Mouse (Mus musculus) stomach, embryonic 16.5 days (tissue): ENCODE measurements at regions not wholly inside any gene's neighbourhood (a gene's known extent, or its start where the extent isn't known, plus 50 kb on each side); places are given as distances from the start of the nearest gene placed in this dataset.

Source experiments
- ATAC-seq: fragments of 200-750 bp; cut with Nextera tagmentation; 2 replicates; pipeline ENCODE4 v1.8.0; 2017; ENCODE audit warnings: moderate number of reproducible peaks, moderate TSS enrichment; ENCODE audit not compliant: insufficient read depth, low FRiP score
- H3K27ac ChIP-seq: fragments of 300-500 bp; sonication (generic); 2 replicates; pipeline ENCODE4 v1.5.1; 2014; ENCODE audit warnings: low read length
- H3K27me3 ChIP-seq: fragments of 300-500 bp; sonication (generic); 2 replicates; pipeline ENCODE4 v1.6.1; 2014; ENCODE audit warnings: low read length, control low read depth, mixed read lengths; ENCODE audit not compliant: control insufficient read depth, insufficient read depth
- H3K36me3 ChIP-seq: fragments of 300-500 bp; sonication (generic); 2 replicates; pipeline ENCODE4 v1.6.1; 2014; ENCODE audit warnings: low read length; ENCODE audit not compliant: control insufficient read depth, insufficient read depth
- H3K4me1 ChIP-seq: fragments of 300-500 bp; sonication (generic); 2 replicates; pipeline ENCODE4 v1.6.1; 2014; ENCODE audit warnings: low read length, control low read depth, mixed read lengths; ENCODE audit not compliant: control insufficient read depth, insufficient read depth
- H3K4me2 ChIP-seq: fragments of 300-500 bp; sonication (generic); 2 replicates; pipeline ENCODE4 v1.6.1; 2014; ENCODE audit warnings: low read depth, low read length, mixed read lengths
- H3K4me3 ChIP-seq: fragments of 300-500 bp; sonication (generic); replicated peaks from 2 replicates; pipeline ENCODE4 v1.5.1; 2014; ENCODE audit warnings: mild to moderate bottlenecking, low read length
- H3K9ac ChIP-seq: fragments of 300-500 bp; sonication (generic); 2 replicates; pipeline ENCODE4 v1.6.1; 2014; ENCODE audit warnings: low read length
- H3K9me3 ChIP-seq: fragments of 300-500 bp; sonication (generic); replicated peaks from 2 replicates; pipeline ENCODE4 v1.6.1; 2016; ENCODE audit warnings: low read length, control low read depth; ENCODE audit not compliant: control insufficient read depth
- WGBS: fragments of 180-500 bp; shearing (Covaris S2); extraction: QIAGEN DNeasy Blood & Tissue Kit; methylation state at CpG from one replicate; pipeline ENCODE4 v1.1.7; 2014; 5-methylcytosine and 5-hydroxymethylcytosine counted together

GRCm38 (mm10) chr17:50442062-50442461 is 67.1 kb upstream of the Plcl2 start:
- no peak for ATAC-seq
- no peaks in the 10 kb centered on the region for H3K36me3 ChIP-seq
- no peak overlapping the region for H3K4me3 ChIP-seq
- WGBS: 91% methylated on average over 5 of the region's 5 CpGs
- H3K4me1 ChIP-seq: no peaks in the 10 kb centered on the region
- H3K9me3 ChIP-seq: no peaks in the 10 kb centered on the region
- H3K27ac ChIP-seq: no peak overlapping the region
- H3K4me2 ChIP-seq: no peak overlapping the region
- H3K9ac ChIP-seq: no peak overlapping the region
- no peaks in the 10 kb centered on the region for H3K27me3 ChIP-seq

- Histone ChIP-seq H3K27me3 (no peaks in the 10 kb centered on the region), H3K4me1 (no peaks in the 10 kb centered on the region), H3K36me3 (no peaks in the 10 kb centered on the region), H3K4me3 (no peak overlapping the region), H3K9ac (no peak overlapping the region), H3K27ac (no peak overlapping the region), H3K4me2 (no peak overlapping the region), H3K9me3 (no peaks in the 10 kb centered on the region)
- WGBS: 85% methylated on average over 6 of the region's 6 CpGs
- no peak for ATAC-seq
Observed at GRCm38 (mm10) chr17:50442905-50443304, 66.3 kb upstream of the Plcl2 start.

GRCm38 (mm10) chr17:50443376-50444022 is 65.7 kb upstream of the Plcl2 start:
- Histone ChIP-seq H3K4me2 (no peak overlapping the region), H3K27ac (no peak overlapping the region), H3K27me3 (no peaks in the 10 kb centered on the region), H3K4me1 (no peaks in the 10 kb centered on the region), H3K9me3 (no peaks in the 10 kb centered on the region), H3K4me3 (no peak overlapping the region), H3K9ac (no peak overlapping the region), H3K36me3 (no peaks in the 10 kb centered on the region)
- peak; percentile 44; the same call in 1 of the 2 replicates for ATAC-seq
- 59% methylated on average over 6 of the region's 6 CpGs for WGBS

GRCm38 (mm10) chr17:50444023-50444389 is 65.2 kb upstream of the Plcl2 start:
- no peaks in the 10 kb centered on the region for H3K4me1 ChIP-seq
- H3K27me3 ChIP-seq: no peaks in the 10 kb centered on the region
- no peaks in the 10 kb centered on the region for H3K9me3 ChIP-seq
- no peak overlapping the region for H3K9ac ChIP-seq
- 66% methylated on average over 1 of the region's 1 CpGs for WGBS
- ATAC-seq: no peak
- H3K4me3 ChIP-seq: no peak overlapping the region
- H3K4me2 ChIP-seq: no peak overlapping the region
- no peak overlapping the region for H3K27ac ChIP-seq
- no peaks in the 10 kb centered on the region for H3K36me3 ChIP-seq

GRCm38 (mm10) chr17:50448693-50449092 is 60.5 kb upstream of the Plcl2 start:
- no peaks in the 10 kb centered on the region for H3K9me3 ChIP-seq
- H3K36me3 ChIP-seq: no peaks in the 10 kb centered on the region
- no peaks in the 10 kb centered on the region for H3K4me1 ChIP-seq
- no peak overlapping the region for H3K9ac ChIP-seq
- H3K4me2 ChIP-seq: no peak overlapping the region
- no peak overlapping the region for H3K27ac ChIP-seq
- H3K27me3 ChIP-seq: no peaks in the 10 kb centered on the region
- H3K4me3 ChIP-seq: no peak overlapping the region
- ATAC-seq: no peak
- 55% methylated on average over 6 of the region's 6 CpGs for WGBS

GRCm38 (mm10) chr17:50451606-50452005 is 57.6 kb upstream of the Plcl2 start:
- Histone ChIP-seq H3K9ac (no peak overlapping the region), H3K27me3 (no peaks in the 10 kb centered on the region), H3K4me3 (no peak overlapping the region), H3K27ac (no peak overlapping the region), H3K9me3 (no peaks in the 10 kb centered on the region), H3K4me2 (no peak overlapping the region), H3K36me3 (no peaks in the 10 kb centered on the region), H3K4me1 (no peaks in the 10 kb centered on the region)
- 68% methylated on average over 3 of the region's 3 CpGs for WGBS
- ATAC-seq: no peak

GRCm38 (mm10) chr17:50453524-50453923 is 55.7 kb upstream of the Plcl2 start:
- H3K9me3 ChIP-seq: no peaks in the 10 kb centered on the region
- H3K36me3 ChIP-seq: no peaks in the 10 kb centered on the region
- no peaks in the 10 kb centered on the region for H3K27me3 ChIP-seq
- H3K4me2 ChIP-seq: no peak overlapping the region
- no peak overlapping the region for H3K9ac ChIP-seq
- H3K4me3 ChIP-seq: no peak overlapping the region
- H3K4me1 ChIP-seq: no peaks in the 10 kb centered on the region
- no peak overlapping the region for H3K27ac ChIP-seq
- no peak for ATAC-seq

- Histone ChIP-seq H3K4me2 (no peak overlapping the region), H3K36me3 (no peaks in the 10 kb centered on the region), H3K27ac (no peak overlapping the region), H3K27me3 (no peaks in the 10 kb centered on the region), H3K4me1 (no peaks in the 10 kb centered on the region), H3K4me3 (no peak overlapping the region), H3K9me3 (no peaks in the 10 kb centered on the region), H3K9ac (no peak overlapping the region)
- no peak for ATAC-seq
- WGBS: 64% methylated on average over 5 of the region's 5 CpGs
Observed at GRCm38 (mm10) chr17:50453956-50454355, 55.2 kb upstream of the Plcl2 start.

GRCm38 (mm10) chr17:50454917-50455316 is 54.3 kb upstream of the Plcl2 start:
- H3K9ac ChIP-seq: no peak overlapping the region
- ATAC-seq: no peak
- no peaks in the 10 kb centered on the region for H3K36me3 ChIP-seq
- no peak overlapping the region for H3K4me2 ChIP-seq
- no peak overlapping the region for H3K4me3 ChIP-seq
- no peaks in the 10 kb centered on the region for H3K9me3 ChIP-seq
- 62% methylated on average over 5 of the region's 5 CpGs for WGBS
- H3K27ac ChIP-seq: no peak overlapping the region
- H3K4me1 ChIP-seq: no peaks in the 10 kb centered on the region
- no peaks in the 10 kb centered on the region for H3K27me3 ChIP-seq

GRCm38 (mm10) chr17:50455719-50456118 is 53.5 kb upstream of the Plcl2 start:
- Histone ChIP-seq H3K36me3 (no peaks in the 10 kb centered on the region), H3K4me2 (no peak overlapping the region), H3K9me3 (no peaks in the 10 kb centered on the region), H3K27me3 (no peaks in the 10 kb centered on the region), H3K4me3 (no peak overlapping the region), H3K4me1 (0 out of 2 replicates have a peak, but pooled peaks cover 2% of the 10 kb centered on the region), H3K27ac (no peak overlapping the region), H3K9ac (no peak overlapping the region)
- ATAC-seq: no peak
- 88% methylated on average over 10 of the region's 10 CpGs for WGBS
